Mouse (Mus musculus) lung, embryonic 16.5 days (tissue): ENCODE results near the gene Lrrc61. TPM values are rescaled to one million over a fixed set of nuclear protein-coding genes. Genes with fewer than 3 reads are reported as not detected.
A peak's percentile ranks its signal among the peaks of the same experiment; 100 is the strongest.

Source experiments
- ATAC-seq: fragments of 200-750 bp; cut with Nextera tagmentation; 2 replicates; pipeline ENCODE4 v1.8.0; 2017; ENCODE audit warnings: low read depth, mild to moderate bottlenecking, moderate library complexity
- H3K27ac ChIP-seq: fragments of 300-500 bp; sonication (generic); 2 replicates; pipeline ENCODE4 v1.5.1; 2014; ENCODE audit warnings: mild to moderate bottlenecking, control low read depth, low read length
- H3K27me3 ChIP-seq: fragments of 300-500 bp; sonication (generic); 2 replicates; pipeline ENCODE4 v1.6.1; 2014; ENCODE audit warnings: low read depth, low read length, mixed read lengths; ENCODE audit not compliant: control insufficient read depth, insufficient read depth
- H3K36me3 ChIP-seq: fragments of 300-500 bp; sonication (generic); 2 replicates; pipeline ENCODE4 v1.6.1; 2014; ENCODE audit warnings: low read length; ENCODE audit not compliant: control insufficient read depth, insufficient read depth
- H3K4me1 ChIP-seq: fragments of 300-500 bp; sonication (generic); replicated peaks from 2 replicates; pipeline ENCODE4 v1.6.1; 2014; ENCODE audit warnings: low read length, mixed read lengths; ENCODE audit not compliant: control insufficient read depth, insufficient read depth
- H3K4me2 ChIP-seq: fragments of 300-500 bp; sonication (generic); 2 replicates; pipeline ENCODE4 v1.6.1; 2014; ENCODE audit warnings: low read depth, low read length, control low read depth
- H3K4me3 ChIP-seq: fragments of 300-500 bp; sonication (generic); 2 replicates; pipeline ENCODE4 v1.5.1; 2014; ENCODE audit warnings: mild to moderate bottlenecking, low read length, control low read depth
- H3K9ac ChIP-seq: fragments of 300-500 bp; sonication (generic); 2 replicates; pipeline ENCODE4 v1.6.1; 2014; ENCODE audit warnings: low read length, control low read depth
- H3K9me3 ChIP-seq: fragments of 300-500 bp; sonication (generic); 2 replicates; pipeline ENCODE4 v1.6.1; 2016; ENCODE audit warnings: low read length; ENCODE audit not compliant: control insufficient read depth
- WGBS: fragments of 180-500 bp; shearing (Covaris S2); extraction: QIAGEN DNeasy Blood & Tissue Kit; methylation state at CpG from one replicate; pipeline ENCODE4 v1.1.7; 2014; 5-methylcytosine and 5-hydroxymethylcytosine counted together
- polyA plus RNA-seq: library from polyadenylated mRNA; unstranded; fragments of >200 nt; fragmentation: Nextera tagmentation; extraction: Ambion mirVana; gene quantifications from 2 replicates; pipeline ENCODE4 v1.2.1, GENCODE M21; 2015

The Lrrc61 gene
- polyA plus RNA-seq, 1 experiment from 2014 or later = 8.8 TPM

- peak overlapping the region; percentile 33; the same call in 1 of the 2 replicates for H3K4me2 ChIP-seq
- H3K9me3 ChIP-seq = no peaks in the 10 kb centered on the region
- H3K9ac ChIP-seq = no peak overlapping the region
- ATAC-seq = no peak
- peak overlapping the region; percentile 90 for H3K27ac ChIP-seq
- no peak overlapping the region for H3K4me3 ChIP-seq
- WGBS = 17% methylated on average over 5 of the region's 5 CpGs
- no peaks in the 10 kb centered on the region for H3K27me3 ChIP-seq
- no peaks in the 10 kb centered on the region for H3K36me3 ChIP-seq
- peaks cover 6% of the 10 kb centered on the region; the same call in 1 of the 2 replicates for H3K4me1 ChIP-seq
Measured at GRCm38 (mm10) chr6:48578736-48579135, 24.1 kb downstream of the Lrrc61 start.

DNA sequence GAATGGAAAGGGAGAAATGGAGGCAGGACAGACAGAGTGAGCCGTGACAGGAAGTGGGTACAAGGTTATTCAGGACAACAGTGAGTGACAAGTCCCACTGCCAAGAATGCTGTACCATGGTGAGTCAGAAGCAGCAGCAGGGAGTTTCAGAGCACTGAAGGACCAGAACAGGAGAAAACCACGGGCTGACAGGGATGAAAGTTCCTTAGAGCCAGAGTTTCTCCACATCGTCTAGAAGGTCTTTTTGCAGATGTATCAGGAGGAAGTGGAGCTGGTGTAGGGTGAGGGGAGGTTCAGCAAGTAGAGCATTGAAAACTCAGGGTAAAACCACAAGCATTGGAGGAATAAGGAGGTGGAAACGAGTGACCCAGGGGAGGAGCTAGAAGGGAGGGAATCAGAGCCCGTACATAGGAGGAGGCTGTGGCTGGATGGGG is 24.6 kb downstream of the Lrrc61 start:
- Histone ChIP-seq H3K27ac (peak overlapping the region; percentile 90), H3K36me3 (no peaks in the 10 kb centered on the region), H3K9me3 (no peaks in the 10 kb centered on the region), H3K27me3 (no peaks in the 10 kb centered on the region), H3K4me3 (no peak overlapping the region), H3K9ac (peak overlapping the region; percentile 36), H3K4me1 (peaks cover 6% of the 10 kb centered on the region; the same call in 1 of the 2 replicates), H3K4me2 (peak overlapping the region; percentile 33; the same call in 1 of the 2 replicates)
- ATAC-seq = peak; percentile 85
- 15% methylated on average over 5 of the region's 5 CpGs for WGBS

- H3K27ac ChIP-seq = no peak overlapping the region
- no peak overlapping the region for H3K4me3 ChIP-seq
- peaks cover 6% of the 10 kb centered on the region; the same call in 1 of the 2 replicates for H3K4me1 ChIP-seq
- ATAC-seq = no peak
- H3K36me3 ChIP-seq = no peaks in the 10 kb centered on the region
- H3K9me3 ChIP-seq = no peaks in the 10 kb centered on the region
- no peaks in the 10 kb centered on the region for H3K27me3 ChIP-seq
- H3K9ac ChIP-seq = no peak overlapping the region
- H3K4me2 ChIP-seq = no peak overlapping the region
- 40% methylated on average over 3 of the region's 3 CpGs for WGBS
Measured at GRCm38 (mm10) chr6:48581257-48581656, 26.7 kb downstream of the Lrrc61 start.

DNA sequence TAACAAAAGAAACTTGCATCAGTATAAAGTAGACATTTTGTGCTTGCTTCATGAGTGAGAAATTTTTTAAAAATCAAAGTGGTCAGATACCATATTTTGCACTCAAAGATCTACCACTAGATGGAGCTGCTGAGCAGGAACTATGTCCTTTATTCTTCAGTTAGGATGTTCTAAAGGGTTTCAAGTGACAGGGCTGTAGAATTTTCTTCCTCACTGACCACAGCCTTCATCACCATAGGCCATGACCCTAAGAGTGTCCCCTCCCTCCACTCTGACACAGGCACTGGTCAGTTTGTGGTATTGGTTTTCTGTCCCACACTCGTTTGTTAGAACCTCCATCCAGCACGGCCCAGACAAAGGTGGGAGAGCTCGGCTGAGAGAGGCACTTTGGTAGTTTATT is 27.4 kb downstream of the Lrrc61 start:
- H3K4me3 ChIP-seq = no peak overlapping the region
- H3K27ac ChIP-seq = no peak overlapping the region
- ATAC-seq = no peak
- H3K4me1 ChIP-seq = peaks cover 6% of the 10 kb centered on the region; the same call in 1 of the 2 replicates
- no peaks in the 10 kb centered on the region for H3K27me3 ChIP-seq
- no peaks in the 10 kb centered on the region for H3K36me3 ChIP-seq
- H3K4me2 ChIP-seq = no peak overlapping the region
- H3K9me3 ChIP-seq = no peaks in the 10 kb centered on the region
- no peak overlapping the region for H3K9ac ChIP-seq
- 68% methylated on average over 3 of the region's 3 CpGs for WGBS

- H3K4me1 ChIP-seq = peaks cover 5% of the 10 kb centered on the region
- H3K27ac ChIP-seq = no peak within 1 kb of the TSS
- no peaks in the 10 kb centered on the region for H3K36me3 ChIP-seq
- no peak within 1 kb of the TSS for H3K4me3 ChIP-seq
- H3K9me3 ChIP-seq = no peaks in the 10 kb centered on the region
- 0 out of 2 replicates have a peak within 1 kb of the TSS, but pooled peaks have one; percentile 19 for H3K9ac ChIP-seq
- H3K27me3 ChIP-seq = no peaks in the 10 kb centered on the region
- ATAC-seq = no peak
- WGBS = 14% methylated on average over 6 of the region's 6 CpGs
- H3K4me2 ChIP-seq = no peak within 1 kb of the TSS
Measured at GRCm38 (mm10) chr6:48589194-48589750, 34.7 kb downstream of the Lrrc61 start, which contains the start of gene Gm45021. Gene Gm45021, plus strand, starts transcription at chr6:48589610.

GRCm38 (mm10) chr6:48591221-48591845 is 36.7 kb downstream of the Lrrc61 start:
- Histone ChIP-seq H3K4me2 (no peak overlapping the region), H3K4me3 (no peak overlapping the region), H3K4me1 (peaks cover 15% of the 10 kb centered on the region), H3K27me3 (no peaks in the 10 kb centered on the region), H3K27ac (no peak overlapping the region), H3K9me3 (peaks cover 8% of the 10 kb centered on the region), H3K36me3 (peaks cover 7% of the 10 kb centered on the region), H3K9ac (no peak overlapping the region)
- no peak for ATAC-seq
- 85% methylated on average over 3 of the region's 3 CpGs for WGBS

DNA sequence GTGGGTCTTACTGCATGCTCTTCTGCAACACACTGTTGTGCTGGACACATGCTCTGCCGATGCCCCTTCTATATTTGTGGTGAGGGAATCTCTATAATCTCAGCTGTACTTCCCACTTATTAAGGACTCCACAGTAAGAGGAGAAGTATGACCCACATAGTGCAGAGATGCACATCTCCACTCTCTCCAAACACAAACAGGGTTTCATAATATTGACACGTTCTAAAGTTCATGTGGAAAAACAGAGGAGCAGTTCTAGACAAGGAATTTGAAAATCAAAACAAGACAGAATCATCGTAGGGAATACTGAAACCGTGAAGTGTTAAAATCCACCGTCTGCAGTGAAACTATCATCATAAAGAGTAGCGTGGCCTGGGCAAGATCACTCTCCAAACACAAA is 37.3 kb downstream of the Lrrc61 start:
- Histone ChIP-seq H3K9me3 (peaks cover 13% of the 10 kb centered on the region), H3K36me3 (peaks cover 12% of the 10 kb centered on the region), H3K4me3 (no peak overlapping the region), H3K27ac (no peak overlapping the region), H3K27me3 (no peaks in the 10 kb centered on the region), H3K9ac (no peak overlapping the region), H3K4me1 (peaks cover 15% of the 10 kb centered on the region), H3K4me2 (no peak overlapping the region)
- 86% methylated on average over 6 of the region's 6 CpGs for WGBS
- ATAC-seq = no peak

GRCm38 (mm10) chr6:48593158-48594042 is 38.8 kb downstream of the Lrrc61 start, which contains the start of the genes Repin1 and Gm44965:
Gene Repin1, plus strand, starts transcription at chr6:48593883.
Gene Gm44965, plus strand, starts transcription at chr6:48593941.
- Histone ChIP-seq H3K9ac (peak within 1 kb of the TSS; percentile 95), H3K9me3 (peaks cover 25% of the 10 kb centered on the region), H3K4me1 (peaks cover 15% of the 10 kb centered on the region), H3K36me3 (peaks cover 27% of the 10 kb centered on the region), H3K27me3 (no peaks in the 10 kb centered on the region), H3K4me2 (peak within 1 kb of the TSS; percentile 81), H3K4me3 (peak within 1 kb of the TSS; percentile 87), H3K27ac (peak within 1 kb of the TSS; percentile 90)
- ATAC-seq = peak; percentile 96
- WGBS = 5% methylated on average over 39 of the region's 45 CpGs
